Comparison of ENCODE assay signal across 16 mouse cellular contexts in genomic region chr14:73472205-73472604, GRCm38 (mm10). TPM values are rescaled to one million over a fixed set of nuclear protein-coding genes. Genes with fewer than 3 reads are reported as not detected.
DNase-seq lines count a peak whose midpoint lies in the region; ATAC-seq lines count a peak whose summit lies in the region.
"Had no signal": no experiment of that assay in that cellular context is flagged by ENCODE, and none has a peak within 500 bp of the region (broad histone marks: within the 10 kb centered on the region; RNA-seq: fewer than 3 reads in every experiment).

No protein-coding gene starts in this region.

- no peaks in the 10 kb centered on the region for H3K9me3 ChIP-seq in hindbrain, embryonic 13.5 days
- no peaks in the 10 kb centered on the region for H3K9me3 ChIP-seq in hindbrain, embryonic 12.5 days (replicated peaks)
- H3K9me3 ChIP-seq in midbrain, embryonic 14.5 days (ENCODE audit: control insufficient read depth, low read length), result no peaks in the 10 kb centered on the region
- H3K9me3 ChIP-seq in midbrain, embryonic 13.5 days, result no peaks in the 10 kb centered on the region
- no peaks in the 10 kb centered on the region for H3K9me3 ChIP-seq in neural tube, embryonic 15.5 days (replicated peaks)
- H3K9me3 ChIP-seq in liver, embryonic 12.5 days (replicated peaks), result no peaks in the 10 kb centered on the region
- H3K9me3 ChIP-seq: embryonic facial prominence, embryonic 12.5 days; heart, embryonic 10.5 days; hindbrain, embryonic 15.5 days had no signal

- no peaks in the 10 kb centered on the region for H3K36me3 ChIP-seq in hindbrain, embryonic 13.5 days
- no peaks in the 10 kb centered on the region for H3K36me3 ChIP-seq in hindbrain, embryonic 12.5 days
- H3K36me3 ChIP-seq in midbrain, embryonic 14.5 days (ENCODE audit: control insufficient read depth, insufficient read depth, low read length), result no peaks in the 10 kb centered on the region
- H3K36me3 ChIP-seq in midbrain, embryonic 13.5 days, result no peaks in the 10 kb centered on the region
- H3K36me3 ChIP-seq in neural tube, embryonic 15.5 days, result no peaks in the 10 kb centered on the region
- H3K36me3 ChIP-seq in liver, embryonic 12.5 days, result no peaks in the 10 kb centered on the region
- H3K36me3 ChIP-seq: embryonic facial prominence, embryonic 12.5 days; heart, embryonic 10.5 days; hindbrain, embryonic 15.5 days had no signal

- peaks cover 19% of the 10 kb centered on the region for H3K4me1 ChIP-seq in hindbrain, embryonic 13.5 days (replicated peaks)
- peaks cover 16% of the 10 kb centered on the region for H3K4me1 ChIP-seq in hindbrain, embryonic 12.5 days
- H3K4me1 ChIP-seq in midbrain, embryonic 14.5 days (ENCODE audit: control insufficient read depth, insufficient read depth, low read length), result peaks cover 6% of the 10 kb centered on the region; the same call in 1 of the 2 replicates
- peaks cover 18% of the 10 kb centered on the region; the same call in 1 of the 2 replicates for H3K4me1 ChIP-seq in midbrain, embryonic 13.5 days (replicated peaks)
- peaks cover 20% of the 10 kb centered on the region for H3K4me1 ChIP-seq in neural tube, embryonic 15.5 days
- no peaks in the 10 kb centered on the region for H3K4me1 ChIP-seq in liver, embryonic 12.5 days

- no peak overlapping the region for H3K4me3 ChIP-seq in hindbrain, embryonic 13.5 days
- H3K4me3 ChIP-seq in hindbrain, embryonic 12.5 days, result no peak overlapping the region
- H3K4me3 ChIP-seq in midbrain, embryonic 14.5 days (replicated peaks; ENCODE audit: low read depth, low read length), result no peak overlapping the region
- no peak overlapping the region for H3K4me3 ChIP-seq in midbrain, embryonic 13.5 days (replicated peaks)
- H3K4me3 ChIP-seq in neural tube, embryonic 15.5 days (replicated peaks), result no peak overlapping the region
- no peak overlapping the region for H3K4me3 ChIP-seq in liver, embryonic 12.5 days
- H3K4me3 ChIP-seq: embryonic facial prominence, embryonic 12.5 days; heart, embryonic 10.5 days; hindbrain, embryonic 15.5 days had no signal

- H3K4me2 ChIP-seq in hindbrain, embryonic 13.5 days, result no peak overlapping the region
- no peak overlapping the region for H3K4me2 ChIP-seq in hindbrain, embryonic 12.5 days (replicated peaks)
- H3K4me2 ChIP-seq in midbrain, embryonic 14.5 days (ENCODE audit: low read length), result no peak overlapping the region
- H3K4me2 ChIP-seq in midbrain, embryonic 13.5 days (replicated peaks), result no peak overlapping the region
- H3K4me2 ChIP-seq in neural tube, embryonic 15.5 days, result no peak overlapping the region
- no peak overlapping the region for H3K4me2 ChIP-seq in liver, embryonic 12.5 days
- H3K4me2 ChIP-seq: embryonic facial prominence, embryonic 12.5 days; hindbrain, embryonic 15.5 days had no signal

- peak; percentile 65 for DNase-seq in midbrain, embryonic 14.5 days
- peak; percentile 53 for DNase-seq in forelimb bud, embryonic 11.5 days (ENCODE audit: low read depth, low spot score)
- DNase-seq: gastrocnemius, postnatal 36 days; heart, postnatal 10 days; lung, postnatal 10 days; thymus, adult 18-20 months had no signal

- no peaks in the 10 kb centered on the region for H3K27me3 ChIP-seq in hindbrain, embryonic 13.5 days
- H3K27me3 ChIP-seq in hindbrain, embryonic 12.5 days, result no peaks in the 10 kb centered on the region
- no peaks in the 10 kb centered on the region for H3K27me3 ChIP-seq in midbrain, embryonic 14.5 days (ENCODE audit: control insufficient read depth, insufficient read depth, low read length)
- H3K27me3 ChIP-seq in midbrain, embryonic 13.5 days, result no peaks in the 10 kb centered on the region
- no peaks in the 10 kb centered on the region for H3K27me3 ChIP-seq in neural tube, embryonic 15.5 days (replicated peaks)
- H3K27me3 ChIP-seq in liver, embryonic 12.5 days (replicated peaks), result no peaks in the 10 kb centered on the region
- H3K27me3 ChIP-seq: embryonic facial prominence, embryonic 12.5 days; hindbrain, embryonic 15.5 days had no signal

- ATAC-seq in hindbrain, embryonic 13.5 days (ENCODE audit: low FRiP score), result no peak
- no peak for ATAC-seq in hindbrain, embryonic 12.5 days (ENCODE audit: low FRiP score)
- ATAC-seq in midbrain, embryonic 14.5 days (ENCODE audit: low FRiP score, low TSS enrichment), result no peak
- ATAC-seq in midbrain, embryonic 13.5 days, result no peak
- ATAC-seq in neural tube, embryonic 15.5 days (ENCODE audit: low FRiP score), result no peak
- no peak for ATAC-seq in liver, embryonic 12.5 days
- ATAC-seq: intestine, postnatal 0 days had no signal

- H3K9ac ChIP-seq in hindbrain, embryonic 13.5 days, result no peak overlapping the region
- H3K9ac ChIP-seq in hindbrain, embryonic 12.5 days, result no peak overlapping the region
- H3K9ac ChIP-seq in midbrain, embryonic 14.5 days (replicated peaks; ENCODE audit: low read length), result no peak overlapping the region
- no peak overlapping the region for H3K9ac ChIP-seq in midbrain, embryonic 13.5 days (replicated peaks)
- no peak overlapping the region for H3K9ac ChIP-seq in neural tube, embryonic 15.5 days (replicated peaks)
- no peak overlapping the region for H3K9ac ChIP-seq in liver, embryonic 12.5 days
- H3K9ac ChIP-seq: embryonic facial prominence, embryonic 12.5 days; hindbrain, embryonic 15.5 days; liver, embryonic 14.5 days had no signal

- WGBS in hindbrain, embryonic 13.5 days, result 57% methylated on average over 7 of the region's 7 CpGs
- WGBS in hindbrain, embryonic 12.5 days, result 68% methylated on average over 7 of the region's 7 CpGs
- 52% methylated on average over 7 of the region's 7 CpGs for WGBS in midbrain, embryonic 14.5 days
- 63% methylated on average over 7 of the region's 7 CpGs for WGBS in midbrain, embryonic 13.5 days
- 23% methylated on average over 7 of the region's 7 CpGs for WGBS in neural tube, embryonic 15.5 days
- WGBS in liver, embryonic 12.5 days (ENCODE audit: insufficient replicate concordance), result 72% methylated on average over 7 of the region's 7 CpGs

- H3K27ac ChIP-seq in hindbrain, embryonic 13.5 days, result peak overlapping the region; percentile 40; the same call in 1 of the 2 replicates
- H3K27ac ChIP-seq in hindbrain, embryonic 12.5 days, result no peak overlapping the region
- H3K27ac ChIP-seq in midbrain, embryonic 14.5 days (replicated peaks; ENCODE audit: low read depth, low read length), result no peak overlapping the region
- H3K27ac ChIP-seq in midbrain, embryonic 13.5 days, result no peak overlapping the region
- H3K27ac ChIP-seq in neural tube, embryonic 15.5 days (replicated peaks), result 0 out of 2 replicates have a peak overlapping the region, but pooled peaks have one; percentile 5
- H3K27ac ChIP-seq in liver, embryonic 12.5 days, result no peak overlapping the region
- H3K27ac ChIP-seq: embryonic facial prominence, embryonic 12.5 days; heart, embryonic 10.5 days; hindbrain, embryonic 15.5 days; liver, embryonic 14.5 days had no signal

RNA-seq across cellular contexts. Expression of gene Med4, which starts 37.6 kb away (rescaled TPM):
- 86.8 and 88.7 TPM in 2 replicates for polyA plus RNA-seq in hindbrain, embryonic 13.5 days (2015; fragmentation: Nextera tagmentation; extraction: Ambion mirVana)
- 81.8 and 90.3 TPM in 2 replicates for polyA plus RNA-seq in hindbrain, embryonic 12.5 days (2016; fragmentation: Nextera tagmentation; extraction: Ambion mirVana)
- polyA plus RNA-seq in midbrain, embryonic 14.5 days (2014; fragmentation: Nextera tagmentation; extraction: Ambion mirVana), result 85.1 and 85.2 TPM in 2 replicates
- 91.2 and 96.7 TPM in 2 replicates for polyA plus RNA-seq in midbrain, embryonic 13.5 days (2015; fragmentation: Nextera tagmentation; extraction: Ambion mirVana)
- polyA plus RNA-seq in neural tube, embryonic 15.5 days (2015; fragmentation: Nextera tagmentation; extraction: Ambion mirVana), result 79.9 and 81.6 TPM in 2 replicates
- 43.0 and 45.1 TPM in 2 replicates for polyA plus RNA-seq in liver, embryonic 12.5 days (2016; fragmentation: Nextera tagmentation; extraction: Ambion mirVana)

RNA-seq across cellular contexts. Expression of gene Sucla2, which starts 52.9 kb away (rescaled TPM):
- polyA plus RNA-seq in hindbrain, embryonic 13.5 days (2015; fragmentation: Nextera tagmentation; extraction: Ambion mirVana), result 123 and 124 TPM in 2 replicates
- polyA plus RNA-seq in hindbrain, embryonic 12.5 days (2016; fragmentation: Nextera tagmentation; extraction: Ambion mirVana), result 103 and 104 TPM in 2 replicates
- 118 and 127 TPM in 2 replicates for polyA plus RNA-seq in midbrain, embryonic 14.5 days (2014; fragmentation: Nextera tagmentation; extraction: Ambion mirVana)
- 108 and 111 TPM in 2 replicates for polyA plus RNA-seq in midbrain, embryonic 13.5 days (2015; fragmentation: Nextera tagmentation; extraction: Ambion mirVana)
- polyA plus RNA-seq in neural tube, embryonic 15.5 days (2015; fragmentation: Nextera tagmentation; extraction: Ambion mirVana), result 139 and 140 TPM in 2 replicates
- 62.5 and 65.1 TPM in 2 replicates for polyA plus RNA-seq in liver, embryonic 12.5 days (2016; fragmentation: Nextera tagmentation; extraction: Ambion mirVana)

Comparison
In these comparisons a context has a peak if more than half of its experiments do, and no peak if none do; other contexts are left out.
1. H3K27ac ChIP-seq: peak in hindbrain, embryonic 13.5 days (single experiment) and neural tube, embryonic 15.5 days (single experiment); none in hindbrain, embryonic 12.5 days (single experiment), midbrain, embryonic 14.5 days (single experiment), midbrain, embryonic 13.5 days (single experiment) and liver, embryonic 12.5 days (single experiment).